Mouse (Mus musculus): ENCODE data around the gene Cenpj.

Gene Cenpj

DNA sequence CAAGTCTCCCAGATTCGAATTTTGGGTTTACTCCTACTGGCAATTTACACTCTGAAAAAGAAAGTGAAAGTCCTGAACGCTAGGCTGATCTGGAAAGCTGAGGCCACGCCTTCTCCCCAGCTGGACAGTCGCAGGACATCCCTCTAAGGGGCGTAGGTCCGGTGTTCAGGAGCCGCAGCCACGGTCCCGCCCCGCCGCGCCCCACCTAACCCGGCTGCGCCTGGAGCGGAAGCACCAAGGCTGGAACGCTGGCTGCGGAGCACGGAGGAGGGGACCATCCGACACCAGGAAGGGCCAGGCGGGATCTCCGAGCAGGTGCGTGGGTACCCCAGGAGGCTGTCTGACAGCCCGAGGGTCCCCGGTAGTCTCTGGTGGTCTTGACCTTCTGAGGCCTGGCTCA is at the start of gene Cenpj, which contains the start of gene Parp4:
Gene Cenpj (minus strand): TSS at position 10 of the 400 bp plus-strand sequence.
Gene Parp4 (plus strand): TSS at position 204 of the 400 bp plus-strand sequence.
- DNase-seq (ENCODE audit: low spot score in 2 of 2), result peak; percentile 46 to 47

DNA sequence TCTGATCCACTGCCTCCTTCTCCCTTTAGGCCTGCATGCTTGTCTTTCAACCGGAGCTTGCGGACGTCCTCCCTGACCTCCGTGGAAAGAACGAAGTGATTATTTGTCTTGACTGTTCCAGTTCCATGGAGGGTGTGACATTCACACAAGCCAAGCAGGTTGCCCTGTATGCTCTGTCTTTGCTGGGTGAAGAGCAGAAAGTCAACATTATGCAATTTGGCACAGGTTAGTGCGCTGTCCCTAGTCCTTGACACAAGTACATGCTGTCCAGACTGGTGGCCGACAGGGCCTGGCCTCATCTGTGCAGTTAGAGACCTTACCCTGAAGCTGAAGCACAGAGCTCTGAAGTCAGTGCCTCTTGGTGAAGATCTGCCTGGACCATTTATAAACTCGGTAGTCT is 45.2 kb upstream of the Cenpj start:
- no peak for DNase-seq (ENCODE audit: low spot score in 2 of 2)

DNA sequence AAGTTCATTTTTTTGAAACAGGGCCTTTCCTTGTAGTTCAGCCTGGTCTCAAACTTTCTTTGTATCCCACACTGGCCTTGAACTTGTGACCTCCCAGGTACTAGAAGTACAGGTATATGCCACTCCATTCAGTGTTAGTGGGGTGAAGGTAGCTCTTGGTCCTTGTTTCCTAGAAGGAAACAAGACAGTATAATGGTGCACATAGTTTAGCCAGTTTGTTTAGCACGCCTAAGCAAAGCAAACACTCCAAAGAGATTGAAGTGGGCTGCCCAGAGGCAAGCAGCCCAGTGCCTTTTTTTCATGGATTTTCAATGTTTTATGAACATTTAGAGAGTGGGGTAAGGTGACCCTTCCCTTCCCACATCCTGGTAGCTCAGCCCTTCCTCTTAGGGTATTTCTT is 42.2 kb upstream of the Cenpj start:
- DNase-seq (ENCODE audit: low spot score in 2 of 2), result no peak

DNA sequence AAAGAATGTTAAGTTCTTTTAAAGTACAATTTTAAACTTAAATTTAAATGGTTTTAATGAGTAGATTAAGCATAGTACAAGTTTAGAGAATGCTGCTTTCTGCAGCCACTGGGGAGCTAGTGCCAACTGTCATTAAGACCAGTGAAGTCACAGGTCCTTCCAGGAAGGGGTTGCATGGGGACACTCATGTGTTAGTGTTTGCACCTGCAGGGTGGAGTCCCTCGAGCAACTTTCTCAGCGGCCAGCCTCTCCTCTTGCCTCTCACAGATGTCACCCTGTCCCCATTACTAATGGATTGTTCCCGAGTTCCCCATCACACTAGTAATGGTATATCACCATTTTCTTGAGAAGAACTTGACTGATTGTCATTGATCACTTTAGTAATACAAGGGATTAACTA is 38.0 kb upstream of the Cenpj start:
- no peak for DNase-seq (ENCODE audit: low spot score in 2 of 2)

DNA sequence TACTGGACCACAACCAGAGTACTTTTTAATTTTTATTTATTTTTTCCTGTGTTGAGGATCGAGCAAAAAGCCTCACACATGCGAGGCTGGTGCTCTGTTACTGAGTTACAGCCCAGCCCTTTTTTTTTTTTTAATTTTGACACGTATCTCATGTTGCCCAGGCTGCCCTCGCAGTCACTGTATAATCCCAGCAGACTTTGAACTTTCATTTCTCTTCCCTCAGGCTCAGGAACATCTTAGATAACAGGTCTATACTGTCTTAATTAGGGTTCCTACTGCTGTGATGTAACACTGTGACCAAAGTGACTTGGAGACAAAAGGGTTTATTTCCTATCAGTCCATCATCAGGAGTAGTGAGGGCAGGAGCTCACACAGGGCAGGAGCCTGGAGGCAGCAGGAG is 29.9 kb upstream of the Cenpj start:
- DNase-seq (ENCODE audit: low spot score in 2 of 2), result no peak

DNA sequence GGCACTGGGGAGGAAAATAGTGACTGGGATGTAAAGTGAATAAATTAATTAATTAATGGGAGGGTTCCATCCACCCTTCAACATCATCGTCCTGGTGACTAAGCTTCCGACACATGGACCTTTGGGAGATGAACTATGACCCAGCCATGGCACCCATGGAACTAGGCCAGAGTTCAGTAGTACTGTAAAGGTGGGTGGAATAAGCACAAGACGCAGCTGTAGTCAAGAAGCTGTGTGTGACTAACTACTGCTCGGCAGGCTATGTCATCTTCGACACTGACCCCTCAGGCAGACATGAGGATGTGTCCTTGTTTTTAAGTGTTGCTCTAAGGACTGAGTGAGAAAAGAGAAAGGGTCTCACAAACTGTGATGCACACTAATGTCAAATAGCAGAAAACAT is 29.2 kb upstream of the Cenpj start:
- no peak for DNase-seq (ENCODE audit: low spot score in 2 of 2)

DNA sequence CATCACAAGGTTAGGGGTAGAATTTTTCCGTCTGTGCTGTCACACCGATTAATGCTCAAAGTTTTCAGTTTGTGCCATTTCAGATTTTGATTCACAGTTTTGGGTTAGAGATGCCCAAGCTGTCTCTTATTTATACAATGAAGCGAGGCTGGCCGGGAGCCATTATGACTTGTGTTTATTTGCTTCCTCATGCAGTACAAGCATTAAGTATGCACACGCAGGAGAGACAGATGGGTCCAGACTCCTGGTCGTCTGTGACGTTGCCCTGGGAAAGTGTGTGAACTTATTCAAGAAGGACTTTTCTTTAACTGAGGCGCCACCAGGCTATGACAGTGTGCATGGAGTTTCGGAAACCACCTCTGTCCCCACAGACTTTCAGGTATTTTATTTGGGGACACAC is 26.8 kb upstream of the Cenpj start:
- DNase-seq (ENCODE audit: low spot score in 2 of 2), result peak; percentile 32 to 36

DNA sequence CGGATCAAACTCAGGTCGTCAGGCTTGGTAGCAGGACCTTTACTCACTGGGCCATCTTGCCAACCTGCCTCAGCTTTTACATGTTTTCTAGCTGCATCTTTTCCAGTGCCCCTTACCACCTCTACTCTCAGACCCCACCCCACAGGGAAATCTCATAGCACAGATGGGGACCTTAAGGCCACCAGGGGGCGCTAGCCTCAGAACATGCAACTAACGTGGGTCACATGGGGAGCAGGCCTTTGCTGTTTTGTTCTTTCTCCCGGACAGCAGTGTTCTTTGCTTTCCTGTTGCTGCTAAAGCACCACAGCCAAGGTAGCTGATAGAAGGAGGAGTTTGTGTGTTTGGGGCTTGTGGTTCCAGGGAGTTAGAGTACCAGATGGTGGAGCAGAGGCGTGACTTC is 23.5 kb upstream of the Cenpj start:
- DNase-seq (ENCODE audit: low spot score in 2 of 2), result peak in 1 of 2 experiments; percentile 34

DNA sequence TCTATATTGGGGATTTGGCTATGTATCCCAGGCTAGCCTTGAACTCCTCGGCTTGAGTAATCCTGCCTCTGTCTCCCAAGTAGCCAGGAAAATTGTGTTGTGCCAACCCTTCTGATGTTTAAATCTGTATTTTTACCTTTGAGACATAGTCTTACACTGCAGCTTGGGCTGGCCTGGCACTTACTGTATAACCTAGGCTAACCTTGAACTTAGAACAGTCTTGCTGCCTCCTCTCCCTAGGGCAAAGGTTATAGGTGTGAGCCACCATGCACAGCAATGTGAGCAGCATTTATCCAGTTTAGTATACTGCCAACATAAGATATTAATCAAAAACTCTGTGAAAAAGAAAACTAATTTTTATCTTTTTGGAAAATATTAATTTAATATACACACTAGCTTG is 19.6 kb upstream of the Cenpj start:
- no peak for DNase-seq (ENCODE audit: low spot score in 2 of 2)

DNA sequence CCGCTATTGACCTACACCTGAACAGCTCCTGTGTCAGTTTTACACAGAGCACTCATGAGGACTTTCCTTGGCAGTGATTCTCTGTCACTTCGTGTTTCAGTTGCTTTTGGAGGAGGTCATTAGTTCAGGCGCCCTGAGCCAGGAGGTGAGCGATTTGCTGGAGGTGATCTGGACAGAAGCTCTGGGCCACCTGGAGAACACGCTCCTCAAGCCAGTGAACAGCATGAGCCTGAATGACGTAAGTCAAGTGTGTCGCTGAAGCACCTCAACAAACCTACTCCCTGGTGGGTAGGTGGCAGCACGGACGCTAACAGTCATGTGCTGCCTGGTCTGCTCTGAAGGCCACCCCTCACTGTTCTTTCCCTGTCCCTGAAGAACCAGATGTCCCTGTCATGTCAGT is 17.0 kb upstream of the Cenpj start:
- no peak for DNase-seq (ENCODE audit: low spot score in 2 of 2)

DNA sequence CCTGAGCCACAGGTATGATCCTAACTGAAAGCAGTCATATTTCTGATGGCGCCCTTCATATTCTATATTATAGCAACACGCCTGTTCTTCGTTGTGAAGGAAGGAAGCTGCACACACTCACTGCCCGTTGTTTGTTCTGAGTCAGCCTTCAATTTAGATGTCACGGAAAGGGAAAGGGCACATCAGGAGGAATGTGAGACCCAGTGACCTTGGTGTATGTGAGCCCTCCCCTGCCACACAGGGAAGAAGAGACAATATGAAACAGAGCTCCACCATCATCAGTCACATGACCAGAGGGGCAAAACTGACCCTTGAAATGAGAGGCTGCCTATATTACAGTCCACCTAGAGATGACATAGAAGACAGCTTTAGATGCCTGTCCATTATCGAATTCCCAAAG is 7.1 kb upstream of the Cenpj start:
- DNase-seq (ENCODE audit: low spot score in 2 of 2), result no peak

DNA sequence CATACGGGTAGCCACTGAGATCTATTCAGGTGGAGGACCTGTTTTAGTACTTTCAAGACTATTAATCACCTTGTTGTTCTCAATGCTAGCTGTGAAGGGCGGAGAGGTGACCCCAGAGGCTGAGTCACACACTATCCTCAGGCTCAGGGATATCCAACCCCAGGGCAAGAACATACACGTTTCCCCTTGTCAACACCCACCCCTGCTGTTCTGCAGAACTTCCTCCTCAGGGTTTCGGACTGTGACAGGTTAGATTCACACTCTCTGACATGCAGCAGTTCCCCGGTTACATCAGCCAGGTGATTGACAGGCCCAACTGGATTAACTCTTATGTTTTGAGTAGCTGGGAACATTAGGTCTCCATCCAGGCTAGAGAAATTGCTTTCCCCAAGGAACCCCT is 5.9 kb upstream of the Cenpj start:
- no peak for DNase-seq (ENCODE audit: low spot score in 2 of 2)

DNA sequence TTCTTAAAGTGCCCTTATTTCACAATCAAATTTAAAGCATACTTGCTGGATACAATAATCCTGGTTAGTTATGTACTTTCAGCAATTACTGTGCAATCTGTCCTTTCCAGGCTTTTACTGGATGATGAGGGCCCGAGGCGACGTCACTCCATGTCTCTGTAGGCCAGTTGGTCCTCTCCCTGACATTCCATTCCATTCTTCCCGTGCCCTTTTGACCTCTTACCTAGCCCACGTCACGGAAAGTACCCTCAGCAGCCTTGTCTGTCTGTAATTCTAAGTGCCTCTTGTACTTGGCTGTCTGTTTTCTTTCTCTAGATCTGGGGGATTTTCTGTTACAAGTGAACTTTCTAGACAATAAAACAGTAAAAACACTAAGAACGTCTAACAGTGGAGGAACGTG is 3.8 kb upstream of the Cenpj start:
- no peak for DNase-seq (ENCODE audit: low spot score in 2 of 2)

DNA sequence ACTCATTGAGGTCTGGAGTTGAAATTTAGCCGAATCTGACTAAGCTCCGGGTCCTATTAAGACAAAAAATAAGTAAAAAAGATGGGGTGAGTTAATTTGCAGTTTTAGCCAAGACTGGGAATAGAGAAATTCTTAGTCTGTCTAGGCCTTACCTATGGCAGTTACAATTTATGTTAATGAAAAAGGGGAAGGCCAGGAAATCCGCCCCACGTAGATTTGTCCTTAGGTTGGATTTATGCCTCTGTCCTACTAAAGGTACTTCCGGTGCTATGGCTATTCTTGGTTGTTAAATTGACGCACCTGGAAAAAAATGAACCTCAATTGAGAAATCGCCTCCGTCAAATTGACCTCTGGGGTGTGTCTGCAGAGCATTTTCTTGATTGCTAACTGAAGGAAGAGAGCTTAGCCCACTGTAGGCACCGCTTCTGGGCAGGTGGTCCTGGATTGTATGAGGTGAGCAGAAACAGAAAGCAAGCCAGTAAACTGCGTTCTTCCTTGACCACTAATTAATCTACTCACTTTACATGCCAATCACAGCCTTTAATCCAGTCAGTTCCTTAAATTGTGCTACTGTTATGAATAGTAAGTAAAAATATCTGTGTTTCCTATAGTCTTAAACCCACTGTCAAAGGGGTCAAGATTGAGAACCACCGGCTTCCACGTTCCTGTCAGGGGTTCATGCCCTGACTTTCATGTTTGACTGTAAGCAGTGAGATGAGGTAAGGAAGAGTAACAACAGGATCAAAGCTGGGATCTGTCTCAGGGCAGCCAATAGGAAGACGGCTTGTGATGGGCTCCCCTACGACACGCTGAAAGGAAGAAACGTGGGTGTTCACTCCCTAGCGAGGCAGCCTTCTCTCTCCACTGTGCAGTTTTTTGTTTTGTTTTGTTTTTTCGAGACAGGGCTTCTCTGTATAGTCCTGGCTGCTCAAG is 1.0 kb upstream of the Cenpj start:
- DNase-seq (ENCODE audit: low spot score in 2 of 2), result no peak

DNA sequence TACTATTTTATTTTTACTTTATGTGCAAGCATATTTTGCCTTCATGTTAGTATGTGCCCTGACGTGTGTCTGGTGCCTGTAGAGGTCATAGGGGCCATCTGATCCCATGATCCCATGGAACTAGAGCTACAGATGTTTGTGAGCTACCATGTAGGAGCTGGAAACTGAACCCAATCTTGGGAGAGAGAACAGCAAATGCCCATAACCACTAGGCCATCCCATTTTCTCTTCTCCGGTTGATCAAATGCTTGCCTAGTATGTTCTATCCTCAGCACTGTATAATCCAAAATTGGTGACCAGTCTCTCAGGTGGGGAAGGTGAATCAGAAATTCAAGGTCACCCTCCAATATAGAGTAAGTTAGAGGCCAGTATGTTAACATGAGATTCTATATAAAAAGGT is 2.7 kb downstream of the Cenpj start:
- DNase-seq (ENCODE audit: low spot score in 2 of 2), result no peak

DNA sequence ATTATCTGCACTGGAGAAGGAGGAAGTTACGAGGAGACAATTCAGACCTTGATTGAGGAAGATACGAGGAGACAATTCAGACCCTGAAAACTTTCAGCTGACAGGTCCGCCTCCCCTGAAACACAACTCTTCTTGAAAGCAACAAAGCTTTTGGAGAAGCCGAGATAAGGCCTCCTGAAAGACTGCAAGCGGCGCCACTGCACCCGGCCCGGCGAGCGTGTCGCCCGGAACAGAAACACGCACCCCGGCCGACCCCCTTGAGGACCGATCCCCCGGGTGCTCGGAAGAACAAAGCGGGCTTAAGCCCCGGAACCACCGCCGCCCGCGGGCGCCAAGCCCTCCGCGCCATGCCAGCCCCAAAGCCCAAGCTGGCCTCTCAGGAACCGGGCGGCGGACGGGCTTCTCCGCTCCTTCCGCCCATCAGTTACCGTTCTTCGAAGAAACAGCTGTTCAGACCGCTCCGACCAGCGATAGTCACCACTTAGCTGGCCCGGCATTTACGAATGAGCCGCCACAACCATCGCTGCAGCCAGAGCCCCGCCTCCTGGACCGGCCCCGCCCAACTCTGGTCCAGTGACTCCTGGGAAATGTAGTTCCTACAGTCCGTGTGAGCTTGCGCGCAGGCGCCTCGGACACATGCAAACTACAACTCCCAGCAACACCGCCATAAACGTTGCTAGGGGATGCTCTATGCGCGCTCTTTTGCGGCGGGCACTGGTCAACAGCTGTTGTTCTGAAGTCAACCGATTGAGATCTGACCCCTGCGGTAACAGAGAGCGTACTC is 3.7 kb downstream of the Cenpj start:
- DNase-seq (ENCODE audit: low spot score in 2 of 2), result peak; percentile 97 to 98

DNA sequence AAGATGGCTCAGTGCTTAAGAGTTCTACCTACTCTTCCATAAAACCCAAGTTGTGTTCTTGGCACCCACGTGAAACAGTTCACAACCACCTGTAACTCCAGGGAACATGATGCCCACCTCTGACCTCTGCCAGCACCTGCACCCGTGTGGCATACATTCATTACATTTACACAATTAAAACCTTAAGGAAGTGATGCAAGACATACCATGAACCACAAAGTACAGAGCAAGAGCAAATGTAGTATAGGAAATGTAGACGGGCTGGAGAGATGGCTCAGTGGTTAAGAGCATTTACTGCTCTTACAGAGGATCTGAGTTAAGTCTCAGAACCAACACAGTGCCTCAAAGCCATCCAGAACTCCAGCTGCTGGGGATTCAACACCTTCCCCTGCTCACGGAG is 6.2 kb downstream of the Cenpj start:
- DNase-seq (ENCODE audit: low spot score in 2 of 2), result no peak

DNA sequence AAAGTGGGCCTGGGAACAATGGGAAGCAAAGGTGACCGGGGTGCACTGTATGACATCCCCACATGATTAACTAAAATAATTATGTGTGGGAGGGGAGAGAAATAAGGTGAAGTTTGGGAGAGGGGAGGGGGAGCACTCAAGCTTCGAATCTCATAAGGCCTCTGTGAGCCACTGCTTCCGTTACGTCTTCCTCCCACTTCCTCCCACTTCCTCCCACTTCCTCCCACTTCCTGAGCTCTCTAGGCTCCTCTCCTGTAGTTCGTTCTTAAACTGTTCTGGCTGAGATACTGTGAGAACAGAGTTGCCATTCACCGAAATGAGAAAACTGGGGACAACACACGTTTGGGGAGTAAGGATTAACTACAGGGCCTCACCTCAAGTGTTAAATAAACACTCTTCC is 7.7 kb downstream of the Cenpj start:
- no peak for DNase-seq (ENCODE audit: low spot score in 2 of 2)

DNA sequence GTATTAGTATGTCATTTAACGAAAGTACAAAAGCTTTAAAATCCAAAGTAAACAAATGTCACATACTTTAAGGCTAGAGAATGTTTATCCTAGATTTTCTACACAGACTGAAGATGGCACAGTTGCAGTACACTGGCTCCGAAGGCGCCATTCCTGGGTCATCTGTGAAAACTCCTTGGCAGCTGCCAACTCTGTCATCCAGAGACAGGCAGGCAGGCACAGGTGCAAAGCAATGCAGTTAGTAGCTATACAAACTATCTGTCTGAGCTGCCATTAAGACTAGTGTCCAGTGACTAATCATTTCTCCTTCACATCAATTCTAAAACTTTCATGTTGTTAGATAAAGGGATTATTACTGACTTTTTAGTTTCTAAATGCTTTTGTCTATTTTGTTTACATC is 16.1 kb downstream of the Cenpj start:
- DNase-seq (ENCODE audit: low spot score in 2 of 2), result no peak

DNA sequence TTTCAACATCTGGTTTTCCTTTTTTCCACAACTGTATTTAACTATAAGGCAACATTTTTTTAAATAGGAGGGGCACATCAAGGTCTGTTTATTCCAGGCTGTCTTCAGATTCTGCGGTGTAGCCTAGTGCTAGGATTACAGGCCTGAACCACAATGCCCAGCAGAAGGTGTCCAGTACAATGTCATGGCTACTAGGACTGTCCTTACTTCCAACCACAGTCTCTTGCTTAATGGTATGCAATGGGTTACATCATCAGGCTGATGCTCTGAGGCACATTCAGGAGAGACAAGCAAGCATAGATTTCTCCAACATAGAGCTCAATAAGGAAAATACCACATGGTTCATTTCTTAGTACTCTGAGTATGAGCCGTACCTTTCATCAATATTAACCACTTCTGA is 20.5 kb downstream of the Cenpj start:
- DNase-seq (ENCODE audit: low spot score in 2 of 2), result no peak

DNA sequence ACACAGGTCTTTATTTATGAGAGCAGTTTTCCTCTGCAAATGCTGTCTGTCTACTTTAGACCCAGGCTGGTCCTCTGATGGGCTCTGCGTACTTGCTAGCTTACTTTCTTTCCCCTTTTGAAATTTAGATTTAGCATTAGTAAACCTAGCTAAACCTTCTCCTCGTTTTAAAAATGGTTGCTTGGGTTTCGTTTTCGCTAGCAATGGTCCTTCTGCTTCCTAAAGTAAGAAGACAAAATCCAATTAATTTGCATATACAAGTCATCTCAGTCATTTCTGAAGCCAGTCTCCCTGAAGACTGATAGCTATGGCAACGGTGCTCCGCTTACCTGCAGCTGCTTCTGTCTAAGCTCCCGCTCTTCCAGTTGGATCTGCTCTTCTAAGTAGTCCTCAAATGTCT is 21.9 kb downstream of the Cenpj start:
- no peak for DNase-seq (ENCODE audit: low spot score in 2 of 2)

DNA sequence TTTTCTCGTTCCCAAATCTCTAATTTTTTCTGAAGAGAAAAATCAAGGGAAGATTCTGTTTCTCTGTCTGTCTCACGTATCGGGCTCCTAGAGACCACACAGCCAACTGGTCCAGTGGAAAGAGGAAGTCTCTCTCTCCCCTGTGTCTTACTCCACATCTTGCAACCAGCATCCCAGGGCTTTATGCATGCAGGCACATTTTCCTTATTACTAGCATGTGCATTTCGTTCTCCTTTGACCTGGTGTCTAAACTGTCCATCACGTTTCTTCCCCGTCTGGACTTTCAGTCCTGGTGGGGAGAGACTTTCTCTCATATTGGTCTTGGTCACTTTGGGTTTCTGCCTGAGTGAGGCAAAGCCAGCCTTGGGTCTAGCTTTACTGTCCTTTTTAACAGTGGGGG is 22.3 kb downstream of the Cenpj start:
- no peak for DNase-seq (ENCODE audit: low spot score in 2 of 2)

DNA sequence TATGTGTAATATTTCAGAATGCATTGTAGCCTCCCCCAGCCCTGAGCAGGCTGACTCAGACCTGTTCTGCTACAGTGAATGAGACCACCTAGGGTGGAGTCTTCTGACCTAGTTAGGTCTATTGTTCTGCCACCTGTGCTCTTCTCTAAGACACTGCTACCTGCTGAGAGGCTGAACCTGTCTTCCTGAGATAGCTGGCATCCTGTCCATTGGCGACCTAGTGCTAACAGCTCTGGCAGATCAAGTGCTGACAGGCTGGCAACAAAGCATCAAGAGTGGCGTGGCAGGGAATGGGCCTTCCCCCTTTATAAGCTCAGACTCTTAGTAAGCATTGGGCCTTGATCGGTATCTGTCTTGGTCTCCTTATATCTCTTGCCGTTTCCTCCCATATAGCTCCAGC is 24.3 kb downstream of the Cenpj start:
- no peak for DNase-seq (ENCODE audit: low spot score in 2 of 2)

Measured in right cerebral cortex, postnatal 10 days (tissue).